Mouse (Mus musculus): ENCODE data around the gene Naxd. TPM values are rescaled to one million over a fixed set of nuclear protein-coding genes. Genes with fewer than 3 reads are reported as not detected.

The Naxd gene
- total and polyA plus RNA-seq, 3 experiments, result 31.2 to 56.9 (median 32.7) TPM

DNA sequence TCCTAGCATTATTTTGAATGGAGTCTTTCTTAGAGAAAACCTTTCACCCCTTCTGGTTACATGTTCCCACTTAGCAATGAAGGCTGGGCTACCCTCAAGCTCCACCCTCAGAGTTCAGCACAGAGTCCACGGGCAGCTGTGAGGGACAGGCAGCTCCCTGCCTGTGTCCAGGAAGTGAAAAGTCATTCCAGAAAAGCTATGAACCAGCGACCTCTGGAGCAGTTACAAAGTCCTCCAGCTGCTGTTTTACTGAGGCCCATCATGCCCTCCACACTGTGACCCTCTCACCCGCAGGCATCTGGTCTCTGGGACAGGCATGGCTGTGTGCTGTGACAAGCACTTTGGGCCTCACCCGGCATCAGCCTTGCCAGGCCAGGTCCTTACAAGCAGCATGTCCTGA, 24.2 kb upstream of the Naxd start:
- Histone ChIP-seq H3K79me2 (replicated peaks; ENCODE audit: control insufficient read depth, insufficient read depth, low read length) (0 out of 2 replicates have a peak, but pooled peaks cover 3% of the 10 kb centered on the region), H3K4me3 (no peak overlapping the region), H3K27me3 (ENCODE audit: control insufficient read depth, insufficient read depth, low read length) (no peaks in the 10 kb centered on the region), H3K36me3 (ENCODE audit: control insufficient read depth, insufficient read depth, low read length) (no peaks in the 10 kb centered on the region), H3K27ac (peak overlapping the region; percentile 79), H3K9ac (ENCODE audit: low read depth, low read length) (no peak overlapping the region), H3K4me1 (ENCODE audit: control insufficient read depth, insufficient read depth, low read length) (peaks cover 7% of the 10 kb centered on the region; the same call in 1 of the 2 replicates)
- TF ChIP-seq CTCF (IDR thresholded peaks at IDR 0.05) (no peak), POLR2A (IDR thresholded peaks at IDR 0.05; ENCODE audit: insufficient read depth, low read depth, low read length) (0 out of 2 replicates have a peak, but pooled peaks have one; percentile 22)
- peak; percentile 45 to 60 for DNase-seq
- intact Hi-C loops (cut with DNase I), result no loop called here
- WGBS, result 21% methylated on average over 4 of the region's 4 CpGs

DNA sequence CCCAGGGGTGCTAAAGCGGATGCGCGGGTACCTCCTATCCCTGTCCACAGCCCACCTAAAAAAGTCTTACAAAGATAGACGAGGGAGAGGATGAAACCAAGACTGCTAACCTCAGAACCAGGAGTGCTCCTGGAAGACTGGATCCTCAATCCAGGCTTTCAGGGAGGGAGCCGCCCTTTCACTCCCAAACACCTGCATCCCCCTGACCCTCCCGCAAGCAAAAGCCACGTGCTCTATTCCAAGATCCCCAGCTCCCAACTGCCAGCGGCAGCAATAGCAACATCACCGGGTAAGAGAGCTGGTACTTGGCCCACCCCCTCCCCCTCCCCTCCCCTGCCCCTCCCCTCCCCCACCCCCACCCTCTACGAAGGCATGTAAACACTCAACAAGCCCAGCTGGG, 21.9 kb upstream of the Naxd start:
- WGBS, result 51% methylated on average over 9 of the region's 10 CpGs
- no peaks in the 10 kb centered on the region for H3K27me3 ChIP-seq (ENCODE audit: control insufficient read depth, insufficient read depth, low read length)
- intact Hi-C loops (cut with DNase I), result no loop called here
- peak overlapping the region; percentile 96 for H3K27ac ChIP-seq
- peak overlapping the region; percentile 19; the same call in 1 of the 2 replicates for H3K9ac ChIP-seq (ENCODE audit: low read depth, low read length)
- H3K36me3 ChIP-seq (ENCODE audit: control insufficient read depth, insufficient read depth, low read length), result no peaks in the 10 kb centered on the region
- no peak overlapping the region for H3K4me3 ChIP-seq
- H3K4me1 ChIP-seq (ENCODE audit: control insufficient read depth, insufficient read depth, low read length), result peaks cover 7% of the 10 kb centered on the region; the same call in 1 of the 2 replicates
- DNase-seq, result no peak
- no peak for TF ChIP-seq EP300 (IDR thresholded peaks at IDR 0.05; ENCODE audit: insufficient read depth, low read depth, low read length)
- no peak for TF ChIP-seq POLR2A (IDR thresholded peaks at IDR 0.05; ENCODE audit: insufficient read depth, low read depth, low read length)
- TF ChIP-seq CTCF (IDR thresholded peaks at IDR 0.05), result no peak
- H3K79me2 ChIP-seq (replicated peaks; ENCODE audit: control insufficient read depth, insufficient read depth, low read length), result 0 out of 2 replicates have a peak, but pooled peaks cover 1% of the 10 kb centered on the region

DNA sequence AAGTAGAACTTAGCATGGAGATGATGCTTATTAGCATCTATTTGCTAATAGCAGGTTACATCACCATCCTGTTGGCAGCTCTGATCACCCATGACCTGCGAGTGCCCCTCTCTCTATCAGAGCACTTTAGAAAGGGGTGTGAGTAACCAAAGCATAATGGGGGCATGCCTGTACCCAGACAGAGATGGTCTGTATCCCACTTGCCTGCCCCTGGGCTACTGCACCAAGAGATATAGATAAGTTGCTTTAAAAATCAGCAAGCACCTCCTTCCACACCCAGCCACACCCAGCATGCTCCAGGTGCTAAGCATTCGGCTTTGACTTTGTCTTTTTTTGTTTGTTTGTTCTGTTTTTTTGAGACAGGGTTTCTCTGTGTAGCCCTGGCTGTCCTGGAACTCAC, 21.4 kb upstream of the Naxd start:
- H3K27ac ChIP-seq, result peak overlapping the region; percentile 96
- peak overlapping the region; percentile 12; the same call in 1 of the 2 replicates for H3K9ac ChIP-seq (ENCODE audit: low read depth, low read length)
- no peak for DNase-seq
- peaks cover 7% of the 10 kb centered on the region; the same call in 1 of the 2 replicates for H3K4me1 ChIP-seq (ENCODE audit: control insufficient read depth, insufficient read depth, low read length)
- no peak for TF ChIP-seq CTCF (IDR thresholded peaks at IDR 0.05)
- TF ChIP-seq EP300 (IDR thresholded peaks at IDR 0.05; ENCODE audit: insufficient read depth, low read depth, low read length), result no peak
- no peak for TF ChIP-seq POLR2A (IDR thresholded peaks at IDR 0.05; ENCODE audit: insufficient read depth, low read depth, low read length)
- intact Hi-C loops (cut with DNase I), result no loop called here
- H3K27me3 ChIP-seq (ENCODE audit: control insufficient read depth, insufficient read depth, low read length), result no peaks in the 10 kb centered on the region
- H3K79me2 ChIP-seq (replicated peaks; ENCODE audit: control insufficient read depth, insufficient read depth, low read length), result 0 out of 2 replicates have a peak, but pooled peaks cover under 1% of the 10 kb centered on the region
- H3K4me3 ChIP-seq, result peak overlapping the region; percentile 68
- H3K36me3 ChIP-seq (ENCODE audit: control insufficient read depth, insufficient read depth, low read length), result no peaks in the 10 kb centered on the region
- 45% methylated on average over 2 of the region's 2 CpGs for whole genome bisulfite sequencing

DNA sequence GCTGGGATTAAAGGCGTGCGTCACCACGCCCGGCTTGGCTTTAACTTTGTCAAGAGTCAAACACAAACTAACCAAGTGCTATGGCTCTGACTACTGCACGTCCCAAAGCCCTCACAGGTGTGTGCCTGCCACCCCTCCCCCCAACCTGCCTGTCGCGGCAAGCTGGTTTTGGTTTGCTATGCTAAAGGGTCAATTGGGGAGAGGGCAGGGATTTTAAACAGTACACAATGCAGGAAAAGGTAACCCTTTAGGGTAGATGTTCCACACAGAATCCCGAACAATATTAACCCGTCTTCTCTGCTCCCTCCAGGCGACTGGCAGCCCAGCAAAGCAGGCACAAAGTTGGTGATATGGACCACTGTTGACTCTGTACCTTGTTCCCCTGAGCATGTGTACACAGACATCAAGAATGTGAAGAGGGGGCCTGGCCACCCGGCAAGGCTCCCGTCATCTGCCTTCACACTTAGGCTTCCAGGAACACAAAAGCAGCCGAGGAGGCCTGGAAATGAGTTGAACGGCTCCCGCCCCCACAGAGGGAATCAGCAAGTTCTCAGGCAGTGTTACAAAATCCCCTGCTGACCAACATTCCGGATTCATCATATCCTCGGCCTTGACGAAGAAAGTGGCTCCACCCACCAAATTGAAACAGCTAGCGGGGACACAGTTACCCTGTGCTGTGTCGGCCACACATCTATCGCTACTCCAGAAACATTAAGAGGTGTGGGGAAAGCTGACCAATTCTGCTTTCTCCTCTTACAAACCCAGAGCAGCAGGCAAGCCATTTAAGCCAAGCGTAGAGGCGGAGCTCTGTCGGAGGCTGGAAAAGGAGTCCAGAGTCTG, 20.7 kb upstream of the Naxd start:
- Histone ChIP-seq H3K27me3 (ENCODE audit: control insufficient read depth, insufficient read depth, low read length) (no peaks in the 10 kb centered on the region), H3K27ac (peak overlapping the region; percentile 96), H3K79me2 (replicated peaks; ENCODE audit: control insufficient read depth, insufficient read depth, low read length) (no peaks in the 10 kb centered on the region), H3K36me3 (ENCODE audit: control insufficient read depth, insufficient read depth, low read length) (no peaks in the 10 kb centered on the region), H3K9ac (ENCODE audit: low read depth, low read length) (peak overlapping the region; percentile 53), H3K4me3 (peak overlapping the region; percentile 68), H3K4me1 (ENCODE audit: control insufficient read depth, insufficient read depth, low read length) (peaks cover 7% of the 10 kb centered on the region; the same call in 1 of the 2 replicates)
- no peak for TF ChIP-seq EP300 (IDR thresholded peaks at IDR 0.05; ENCODE audit: insufficient read depth, low read depth, low read length)
- peak; percentile 70; the same call in 1 of the 2 replicates for TF ChIP-seq POLR2A (IDR thresholded peaks at IDR 0.05; ENCODE audit: insufficient read depth, low read depth, low read length)
- peak; percentile 72 to 81 for DNase-seq
- intact Hi-C loops (cut with DNase I), result no loop called here
- 18% methylated on average over 24 of the region's 24 CpGs for WGBS

DNA sequence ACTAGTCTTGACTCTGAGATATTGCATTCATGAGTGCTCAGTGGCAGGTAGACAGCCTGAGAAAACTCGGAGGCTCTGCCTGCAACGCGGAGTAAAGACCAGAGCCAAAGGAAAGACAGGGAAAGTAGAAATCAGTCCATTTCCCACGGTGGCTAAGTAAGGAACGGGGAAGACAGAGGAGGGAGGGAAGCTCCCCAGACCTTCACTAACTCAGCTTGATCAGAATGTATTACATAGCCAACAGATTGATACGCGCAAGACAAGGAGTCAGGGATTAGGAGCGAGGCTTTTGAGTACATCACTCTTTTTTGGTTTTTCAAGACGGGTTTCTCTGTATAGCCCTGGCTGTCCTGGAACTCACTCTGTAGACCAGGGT, 20.1 kb upstream of the Naxd start:
- 6% methylated on average over 9 of the region's 9 CpGs for WGBS
- Histone ChIP-seq H3K27ac (peak overlapping the region; percentile 96), H3K4me1 (ENCODE audit: control insufficient read depth, insufficient read depth, low read length) (peaks cover 8% of the 10 kb centered on the region; the same call in 1 of the 2 replicates), H3K9ac (ENCODE audit: low read depth, low read length) (peak overlapping the region; percentile 53), H3K79me2 (replicated peaks; ENCODE audit: control insufficient read depth, insufficient read depth, low read length) (no peaks in the 10 kb centered on the region), H3K36me3 (ENCODE audit: control insufficient read depth, insufficient read depth, low read length) (no peaks in the 10 kb centered on the region), H3K27me3 (ENCODE audit: control insufficient read depth, insufficient read depth, low read length) (no peaks in the 10 kb centered on the region), H3K4me3 (peak overlapping the region; percentile 68)
- intact Hi-C loops (cut with DNase I), result no loop called here
- TF ChIP-seq EP300 (IDR thresholded peaks at IDR 0.05; ENCODE audit: insufficient read depth, low read depth, low read length), result no peak
- TF ChIP-seq CTCF (IDR thresholded peaks at IDR 0.05), result no peak
- TF ChIP-seq POLR2A (IDR thresholded peaks at IDR 0.05; ENCODE audit: insufficient read depth, low read depth, low read length), result no peak
- no peak for DNase-seq
